Mouse (Mus musculus) midbrain, embryonic 10.5 days (tissue): Measurements from ENCODE around the gene Ccnq. TPM values are rescaled to one million over a fixed set of nuclear protein-coding genes. Genes with fewer than 3 reads are reported as not detected.

Experiments used
- DNase-seq: peaks from one replicate; pipeline ENCODE4 v3.0.0-alpha.2; 2017; ENCODE audit warnings: low spot score
- H3K27ac ChIP-seq: fragments of 300-500 bp; sonication (generic); replicated peaks from 2 replicates; pipeline ENCODE4 v1.5.1; 2016; ENCODE audit warnings: mild to moderate bottlenecking
- H3K27me3 ChIP-seq: fragments of 300-500 bp; sonication (generic); 2 replicates; pipeline ENCODE4 v1.6.1; 2016; ENCODE audit warnings: low read depth, mild to moderate bottlenecking; ENCODE audit not compliant: poor library complexity, severe bottlenecking
- H3K36me3 ChIP-seq: fragments of 300-500 bp; sonication (generic); 2 replicates; pipeline ENCODE4 v1.6.1; 2016; ENCODE audit warnings: mild to moderate bottlenecking, moderate library complexity
- H3K4me1 ChIP-seq: fragments of 300-500 bp; sonication (generic); 2 replicates; pipeline ENCODE4 v1.6.1; 2016
- H3K4me3 ChIP-seq: fragments of 300-500 bp; sonication (generic); 2 replicates; pipeline ENCODE4 v1.5.1; 2016; ENCODE audit warnings: mild to moderate bottlenecking, moderate library complexity
- H3K9me3 ChIP-seq: fragments of 300-500 bp; sonication (generic); replicated peaks from 2 replicates; pipeline ENCODE4 v1.6.1; 2016; ENCODE audit warnings: mild to moderate bottlenecking
- WGBS: fragments of 180-500 bp; shearing (Covaris S2); methylation state at CpG from one replicate; pipeline ENCODE4 v1.1.7; 2016; 5-methylcytosine and 5-hydroxymethylcytosine counted together
- microRNA-seq: library from miRNA; unstranded; fragments of <30 nt; microRNA quantifications from one replicate; pipeline ENCODE4, GENCODE M21; 2017
- polyA plus RNA-seq: library from polyadenylated mRNA; unstranded; fragments of >200 nt; fragmentation: Nextera tagmentation; extraction: Ambion mirVana; gene quantifications from 2 replicates; pipeline ENCODE4 v1.2.1, GENCODE M21; 2016

Ccnq gene
- polyA plus RNA-seq, 1 experiment from 2014 or later = 39.5 TPM

GRCm38 (mm10) chr11:78717655-78718054 lies 33.9 kb downstream of the Ccnq start:
- Histone ChIP-seq H3K27ac (no peak overlapping the region), H3K36me3 (no peaks in the 10 kb centered on the region), H3K4me3 (no peak overlapping the region), H3K27me3 (no peaks in the 10 kb centered on the region), H3K9me3 (no peaks in the 10 kb centered on the region), H3K4me1 (0 out of 2 replicates have a peak, but pooled peaks cover 2% of the 10 kb centered on the region)
- 65% methylated on average over 4 of the region's 4 CpGs for WGBS
- no peak for DNase-seq

GRCm38 (mm10) chr11:78708642-78709041 lies 42.9 kb downstream of the Ccnq start:
- WGBS = 87% methylated on average over 2 of the region's 2 CpGs
- DNase-seq = no peak
- Histone ChIP-seq H3K9me3 (no peaks in the 10 kb centered on the region), H3K4me3 (no peak overlapping the region), H3K4me1 (no peaks in the 10 kb centered on the region), H3K27ac (no peak overlapping the region), H3K36me3 (no peaks in the 10 kb centered on the region), H3K27me3 (no peaks in the 10 kb centered on the region)

GRCm38 (mm10) chr11:78706026-78706425 lies 45.5 kb downstream of the Ccnq start:
- Histone ChIP-seq H3K27me3 (no peaks in the 10 kb centered on the region), H3K9me3 (no peaks in the 10 kb centered on the region), H3K36me3 (no peaks in the 10 kb centered on the region), H3K4me1 (no peaks in the 10 kb centered on the region), H3K4me3 (no peak overlapping the region), H3K27ac (no peak overlapping the region)
- DNase-seq = no peak

DNA sequence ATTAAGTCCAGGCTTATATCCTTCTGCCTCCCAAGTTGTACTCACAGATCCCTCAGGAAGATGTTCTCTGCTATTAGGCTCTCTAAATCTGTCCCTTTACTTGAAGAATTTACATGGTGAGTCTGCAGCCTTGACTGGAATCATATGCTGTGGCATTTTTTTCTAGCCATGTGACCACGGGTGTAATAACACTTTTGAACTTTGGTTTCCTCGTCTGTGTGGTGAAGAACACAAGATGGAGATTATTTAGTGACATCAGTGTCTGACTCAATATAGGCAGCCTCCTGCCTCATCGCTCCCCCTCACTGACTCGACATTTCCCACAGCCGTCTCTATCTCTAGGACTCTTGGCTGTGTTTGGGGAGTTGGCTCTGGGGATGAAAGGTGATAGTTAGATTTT lies 48.4 kb downstream of the Ccnq start:
- Histone ChIP-seq H3K27ac (no peak overlapping the region), H3K4me3 (no peak overlapping the region), H3K27me3 (peaks cover 5% of the 10 kb centered on the region; the same call in 1 of the 2 replicates), H3K4me1 (no peaks in the 10 kb centered on the region), H3K36me3 (no peaks in the 10 kb centered on the region), H3K9me3 (no peaks in the 10 kb centered on the region)
- WGBS = 87% methylated on average over 5 of the region's 5 CpGs
- no peak for DNase-seq

DNA sequence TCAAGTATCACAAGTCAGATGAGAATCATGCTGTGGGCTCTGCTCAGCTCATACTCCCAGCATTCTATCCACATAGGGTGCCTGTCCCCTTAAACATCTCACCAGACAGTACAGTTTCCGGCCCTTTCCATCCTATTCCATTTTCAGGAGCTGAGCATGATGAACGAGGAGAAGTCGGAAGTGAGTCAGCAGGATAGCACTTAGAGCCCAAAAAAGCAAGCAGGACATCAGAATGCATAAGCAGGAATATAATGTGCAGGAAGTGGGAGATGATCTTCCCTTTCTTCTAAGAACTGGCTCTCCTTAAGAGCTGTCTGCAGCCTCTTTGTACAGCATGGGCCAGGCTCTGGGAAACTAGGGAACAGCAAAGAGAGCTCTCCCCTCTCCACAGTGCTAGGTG lies 49.2 kb downstream of the Ccnq start:
- H3K4me1 ChIP-seq = no peaks in the 10 kb centered on the region
- no peaks in the 10 kb centered on the region for H3K9me3 ChIP-seq
- H3K4me3 ChIP-seq = no peak overlapping the region
- DNase-seq = no peak
- no peaks in the 10 kb centered on the region for H3K36me3 ChIP-seq
- WGBS = 85% methylated on average over 3 of the region's 3 CpGs
- H3K27me3 ChIP-seq = peaks cover 5% of the 10 kb centered on the region; the same call in 1 of the 2 replicates
- no peak overlapping the region for H3K27ac ChIP-seq

Small RNAs within 50 kb of the gene (microRNA-seq; reads per million reads assigned to microRNA genes)
- not detected for gene Gm23840

Other genes with a start within 250 kb of the Ccnq start
- gene Sebox, start 248.3 kb downstream of the Ccnq start, polyA plus RNA-seq = 0.20 TPM in 1 of 2 replicates, not detected in the other
- 81.8 and 88.8 TPM in 2 replicates for gene Tmem199, start 239.6 kb downstream of the Ccnq start, polyA plus RNA-seq
- 148 and 157 TPM in 2 replicates for gene Poldip2, start 239.5 kb downstream of the Ccnq start, polyA plus RNA-seq
- 85.1 and 89.6 TPM in 2 replicates for gene Tnfaip1, start 215.4 kb downstream of the Ccnq start, polyA plus RNA-seq
- 83.4 and 84.5 TPM in 2 replicates for gene Ift20, start 215.4 kb downstream of the Ccnq start, polyA plus RNA-seq
- gene Tmem97, start 201.0 kb downstream of the Ccnq start, polyA plus RNA-seq = 91.6 and 110 TPM in 2 replicates
- gene Nlk, start 54.4 kb downstream of the Ccnq start, polyA plus RNA-seq = 18.5 and 21.1 TPM in 2 replicates
- 20.7 and 21.8 TPM in 2 replicates for gene Lyrm9, start 74.9 kb upstream of the Ccnq start, polyA plus RNA-seq
- 0.93 and 1.0 TPM in 2 replicates for gene Nos2, start 169.1 kb upstream of the Ccnq start, polyA plus RNA-seq
- gene Lgals9, start 233.2 kb upstream of the Ccnq start, polyA plus RNA-seq = 2.6 and 4.9 TPM in 2 replicates